Mouse (Mus musculus) cerebellum, adult 2 months (tissue): Measurements from ENCODE around the gene Stab1.

Experiments used
- CTCF ChIP-seq: fragments of 200-500 bp; IDR thresholded peaks from 2 replicates; pipeline ENCODE4 v1.5.1; 2011; ENCODE audit warnings: low read depth, mild to moderate bottlenecking, control low read depth, low read length, moderate library complexity, borderline replicate concordance; ENCODE audit not compliant: insufficient read depth
- POLR2A ChIP-seq: fragments of 200-500 bp; IDR thresholded peaks from 2 replicates; pipeline ENCODE4 v1.6.1; 2011; ENCODE audit warnings: low read length, control low read depth, borderline replicate concordance; ENCODE audit not compliant: insufficient read depth

DNA sequence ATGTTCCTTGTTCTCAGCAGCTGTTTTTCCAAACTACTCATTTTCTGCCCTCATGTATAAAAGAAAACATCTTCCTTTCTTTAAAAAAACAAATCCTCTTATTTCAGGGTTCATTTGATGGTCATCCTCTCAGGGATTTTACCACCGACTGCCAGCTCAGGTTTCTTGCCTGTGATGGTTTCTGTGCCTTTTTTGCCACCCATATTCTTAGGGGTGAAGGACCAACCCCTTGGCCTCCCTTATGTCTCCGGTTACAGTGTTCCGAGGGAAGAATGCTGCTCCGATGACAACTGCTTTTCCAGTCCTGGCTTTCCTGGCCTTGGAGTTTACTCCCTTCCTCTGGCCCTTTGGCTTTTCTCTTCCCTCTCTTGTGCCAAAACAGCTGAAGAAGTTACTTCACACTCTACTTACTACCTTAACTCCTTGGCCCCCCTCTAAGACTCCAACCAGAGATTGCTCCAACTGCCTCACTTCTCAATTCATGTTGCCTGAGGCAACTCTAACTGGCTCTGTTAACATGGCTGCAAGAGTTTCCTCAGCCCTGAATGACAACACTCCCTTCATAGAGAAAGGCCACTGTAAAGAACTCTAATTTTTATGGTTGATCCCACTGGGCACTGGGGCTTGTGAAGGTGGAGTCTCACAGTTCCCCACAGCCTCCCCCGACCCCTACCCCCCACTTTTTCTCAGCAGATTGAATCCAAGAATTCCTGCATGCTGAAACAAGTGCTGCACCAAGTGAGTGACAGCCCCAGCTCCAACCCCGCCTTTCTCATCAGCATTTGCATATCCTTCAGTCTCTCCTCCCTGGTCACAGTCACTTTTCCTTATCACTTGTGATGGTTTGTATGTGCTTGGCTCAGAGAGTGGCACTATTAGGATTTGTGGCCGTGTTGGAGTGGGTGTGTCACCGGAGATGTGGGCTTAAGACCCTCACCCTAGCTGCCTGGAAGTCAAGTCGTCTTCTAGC, 43.0 kb downstream of the Stab1 start:
- TF ChIP-seq CTCF: no peak
- TF ChIP-seq POLR2A: no peak
